Mouse (Mus musculus): ENCODE data around the gene Hmces. TPM values are rescaled to one million over a fixed set of nuclear protein-coding genes. Genes with fewer than 3 reads are reported as not detected.
"Not testable (repeated sequence)": the region's sequence is repeated elsewhere in the genome, so short reads cannot be mapped to it uniquely, and the experiment has no call there.

Hmces gene
- total RNA-seq, 2 experiments from 2014 or later: 33.4 to 35.9 TPM

GRCm38 (mm10) chr6:87911559-87911958 lies 2.2 kb upstream of the Hmces start:
- DNase-seq (ENCODE audit: low spot score in 2 of 2): no peak

- DNase-seq (ENCODE audit: low spot score in 2 of 2): no peak
Observed at GRCm38 (mm10) chr6:87914326-87915102, 779 bp downstream of the Hmces start.

- DNase-seq (ENCODE audit: low spot score in 2 of 2): no peak
Observed at GRCm38 (mm10) chr6:87915939-87916338, 2.2 kb downstream of the Hmces start.

GRCm38 (mm10) chr6:87921201-87921600 lies 7.5 kb downstream of the Hmces start:
- no peak for DNase-seq (ENCODE audit: low spot score in 2 of 2)

GRCm38 (mm10) chr6:87923624-87924023 lies 9.9 kb downstream of the Hmces start:
- DNase-seq (ENCODE audit: low spot score in 2 of 2): no peak

GRCm38 (mm10) chr6:87935037-87935436 lies 21.3 kb downstream of the Hmces start:
- no peak for DNase-seq (ENCODE audit: low spot score in 2 of 2)

GRCm38 (mm10) chr6:87937178-87937788 lies 23.5 kb downstream of the Hmces start:
- DNase-seq (ENCODE audit: low spot score in 2 of 2): peak in 1 of 2 experiments; percentile 10

- DNase-seq (ENCODE audit: low spot score in 2 of 2): no peak
Observed at GRCm38 (mm10) chr6:87938941-87939340, 25.2 kb downstream of the Hmces start.

GRCm38 (mm10) chr6:87942179-87942578 lies 28.4 kb downstream of the Hmces start:
- DNase-seq (ENCODE audit: low spot score in 2 of 2): no peak

- DNase-seq (ENCODE audit: low spot score in 2 of 2): not testable (repeated sequence)
Observed at GRCm38 (mm10) chr6:87962457-87962856, 48.7 kb downstream of the Hmces start.

GRCm38 (mm10) chr6:87970041-87970440 lies 56.3 kb downstream of the Hmces start:
- DNase-seq (ENCODE audit: low spot score in 2 of 2): no peak

GRCm38 (mm10) chr6:87979728-87980127 lies 66.0 kb downstream of the Hmces start:
- no peak for DNase-seq (ENCODE audit: low spot score in 2 of 2)

GRCm38 (mm10) chr6:87980374-87981029 lies 66.8 kb downstream of the Hmces start:
- peak; percentile 69 to 78 for DNase-seq (ENCODE audit: low spot score in 2 of 2)

- no peak for DNase-seq (ENCODE audit: low spot score in 2 of 2)
Observed at GRCm38 (mm10) chr6:87981030-87981485, 67.3 kb downstream of the Hmces start.

GRCm38 (mm10) chr6:87981547-87982256 lies 68.0 kb downstream of the Hmces start, which contains the start of gene H1fx:
H1fx (minus strand) TSS chr6:87981637.
- DNase-seq (ENCODE audit: low spot score in 2 of 2): peak; percentile 48 to 67

- DNase-seq (ENCODE audit: low spot score in 2 of 2): no peak
Observed at GRCm38 (mm10) chr6:87982506-87982905, 68.8 kb downstream of the Hmces start.

Small RNAs within 50 kb of the gene (microRNA-seq; reads per million reads assigned to microRNA genes)
- 1.1 reads per million for gene Gm47286

Other genes with a start within 250 kb of the Hmces start
- 1 to 10 TPM; 9.4 TPM for gene Aplf, start 241.7 kb upstream of the Hmces start, total RNA-seq (2021)
- gene Efcc1, start 183.1 kb upstream of the Hmces start, total RNA-seq (2021): 1 to 10 TPM; 2.0 to 2.1 TPM
- gene Gp9, start 135.9 kb upstream of the Hmces start, total RNA-seq (2021): 1 to 10 TPM; 1.0 to 1.1 TPM
- gene Rab43, start 101.8 kb upstream of the Hmces start, total RNA-seq (2021): 10 to 100 TPM; 44.3 to 49.2 TPM
- 1 to 10 TPM; 1.7 to 3.0 TPM for gene Gm45140, start 78.1 kb upstream of the Hmces start, total RNA-seq (2021)
- gene Isy1, start 75.1 kb upstream of the Hmces start, total RNA-seq (2021): 10 to 100 TPM; 37.4 to 43.2 TPM
- gene Cnbp, start 62.8 kb upstream of the Hmces start, total RNA-seq (2021): 100 to 1,000 TPM; 418 to 439 TPM
- 100 to 1,000 TPM; 132 to 136 TPM for gene Copg1, start 26.1 kb upstream of the Hmces start, total RNA-seq (2021)
- 10 to 100 TPM; 67.6 to 77.3 TPM for gene H1fx, start 67.7 kb downstream of the Hmces start, total RNA-seq (2021)
- gene Rab7, start 131.3 kb downstream of the Hmces start, total RNA-seq (2021): 100 to 1,000 TPM; 263 to 269 TPM
- gene Rpn1, start 170.5 kb downstream of the Hmces start, total RNA-seq (2021): 100 to 1,000 TPM; 212 to 219 TPM

All from adrenal gland, postnatal 4 days (tissue).